Mouse (Mus musculus): ENCODE results near the gene Lrrc36. TPM values are rescaled to one million over a fixed set of nuclear protein-coding genes. Genes with fewer than 3 reads are reported as not detected.
A peak's percentile ranks its signal among the peaks of the same experiment; 100 is the strongest.

Lrrc36 gene
- polyA plus RNA-seq, 1 experiment from 2014 or later = 1.6 TPM

GRCm38 (mm10) chr8:105409947-105410346 lies 3.4 kb upstream of the Lrrc36 start:
- Histone ChIP-seq H3K27me3 (ENCODE audit: control insufficient read depth, insufficient read depth, low read depth, low read length) (peaks cover 10% of the 10 kb centered on the region), H3K4me3 (ENCODE audit: low read length) (no peak overlapping the region), H3K9ac (ENCODE audit: low read length) (no peak overlapping the region), H3K36me3 (ENCODE audit: control insufficient read depth, insufficient read depth, low read length) (no peaks in the 10 kb centered on the region), H3K4me1 (replicated peaks; ENCODE audit: control insufficient read depth, insufficient read depth, low read length) (peaks cover 19% of the 10 kb centered on the region), H3K4me2 (ENCODE audit: low read depth, low read length) (no peak overlapping the region), H3K27ac (ENCODE audit: low read length) (no peak overlapping the region), H3K9me3 (ENCODE audit: control insufficient read depth, low read length) (no peaks in the 10 kb centered on the region)
- WGBS = 80% methylated on average over 6 of the region's 6 CpGs
- ATAC-seq (ENCODE audit: low read depth) = no peak

- Histone ChIP-seq H3K4me2 (ENCODE audit: low read depth, low read length) (no peak overlapping the region), H3K9me3 (ENCODE audit: control insufficient read depth, low read length) (no peaks in the 10 kb centered on the region), H3K4me3 (ENCODE audit: low read length) (no peak overlapping the region), H3K27me3 (ENCODE audit: control insufficient read depth, insufficient read depth, low read depth, low read length) (no peaks in the 10 kb centered on the region; the same call in 1 of the 2 replicates), H3K27ac (ENCODE audit: low read length) (peak overlapping the region; percentile 84), H3K36me3 (ENCODE audit: control insufficient read depth, insufficient read depth, low read length) (no peaks in the 10 kb centered on the region), H3K4me1 (replicated peaks; ENCODE audit: control insufficient read depth, insufficient read depth, low read length) (peaks cover under 1% of the 10 kb centered on the region; the same call in 1 of the 2 replicates), H3K9ac (ENCODE audit: low read length) (no peak overlapping the region)
- WGBS = 70% methylated on average over 2 of the region's 2 CpGs
- no peak for ATAC-seq (ENCODE audit: low read depth)
These were observed 5.6 kb downstream of the Lrrc36 start for GRCm38 (mm10) chr8:105418992-105419391.

GRCm38 (mm10) chr8:105419800-105420199 lies 6.4 kb downstream of the Lrrc36 start:
- peak; percentile 92 for ATAC-seq (ENCODE audit: low read depth)
- no peaks in the 10 kb centered on the region for H3K27me3 ChIP-seq (ENCODE audit: control insufficient read depth, insufficient read depth, low read depth, low read length)
- H3K36me3 ChIP-seq (ENCODE audit: control insufficient read depth, insufficient read depth, low read length) = no peaks in the 10 kb centered on the region
- H3K9me3 ChIP-seq (ENCODE audit: control insufficient read depth, low read length) = no peaks in the 10 kb centered on the region
- no peak overlapping the region for H3K9ac ChIP-seq (ENCODE audit: low read length)
- 44% methylated on average over 4 of the region's 4 CpGs for WGBS
- H3K27ac ChIP-seq (ENCODE audit: low read length) = peak overlapping the region; percentile 84
- H3K4me2 ChIP-seq (ENCODE audit: low read depth, low read length) = no peak overlapping the region
- no peaks in the 10 kb centered on the region for H3K4me1 ChIP-seq (replicated peaks; ENCODE audit: control insufficient read depth, insufficient read depth, low read length)
- H3K4me3 ChIP-seq (ENCODE audit: low read length) = no peak overlapping the region

- no peaks in the 10 kb centered on the region for H3K36me3 ChIP-seq (ENCODE audit: control insufficient read depth, insufficient read depth, low read length)
- no peak overlapping the region for H3K27ac ChIP-seq (ENCODE audit: low read length)
- no peak for ATAC-seq (ENCODE audit: low read depth)
- H3K9me3 ChIP-seq (ENCODE audit: control insufficient read depth, low read length) = no peaks in the 10 kb centered on the region
- no peak overlapping the region for H3K4me3 ChIP-seq (ENCODE audit: low read length)
- H3K27me3 ChIP-seq (ENCODE audit: control insufficient read depth, insufficient read depth, low read depth, low read length) = no peaks in the 10 kb centered on the region
- H3K4me1 ChIP-seq (replicated peaks; ENCODE audit: control insufficient read depth, insufficient read depth, low read length) = peaks cover 3% of the 10 kb centered on the region; the same call in 1 of the 2 replicates
- 64% methylated on average over 1 of the region's 1 CpGs for WGBS
- no peak overlapping the region for H3K9ac ChIP-seq (ENCODE audit: low read length)
- no peak overlapping the region for H3K4me2 ChIP-seq (ENCODE audit: low read depth, low read length)
These were observed 8.6 kb downstream of the Lrrc36 start for GRCm38 (mm10) chr8:105422006-105422405.

- ATAC-seq (ENCODE audit: low read depth) = no peak
- WGBS = 42% methylated on average over 6 of the region's 6 CpGs
- Histone ChIP-seq H3K4me1 (replicated peaks; ENCODE audit: control insufficient read depth, insufficient read depth, low read length) (peaks cover 7% of the 10 kb centered on the region; the same call in 1 of the 2 replicates), H3K9ac (ENCODE audit: low read length) (no peak overlapping the region), H3K4me2 (ENCODE audit: low read depth, low read length) (no peak overlapping the region), H3K27ac (ENCODE audit: low read length) (no peak overlapping the region), H3K9me3 (ENCODE audit: control insufficient read depth, low read length) (no peaks in the 10 kb centered on the region), H3K27me3 (ENCODE audit: control insufficient read depth, insufficient read depth, low read depth, low read length) (no peaks in the 10 kb centered on the region), H3K4me3 (ENCODE audit: low read length) (no peak overlapping the region), H3K36me3 (ENCODE audit: control insufficient read depth, insufficient read depth, low read length) (no peaks in the 10 kb centered on the region)
These were observed 13.5 kb downstream of the Lrrc36 start for GRCm38 (mm10) chr8:105426878-105427277.

GRCm38 (mm10) chr8:105431743-105432515 lies 18.6 kb downstream of the Lrrc36 start:
- Histone ChIP-seq H3K9me3 (ENCODE audit: control insufficient read depth, low read length) (no peaks in the 10 kb centered on the region), H3K27ac (ENCODE audit: low read length) (no peak overlapping the region), H3K9ac (ENCODE audit: low read length) (no peak overlapping the region), H3K36me3 (ENCODE audit: control insufficient read depth, insufficient read depth, low read length) (no peaks in the 10 kb centered on the region), H3K4me2 (ENCODE audit: low read depth, low read length) (no peak overlapping the region), H3K4me3 (ENCODE audit: low read length) (no peak overlapping the region), H3K27me3 (ENCODE audit: control insufficient read depth, insufficient read depth, low read depth, low read length) (no peaks in the 10 kb centered on the region), H3K4me1 (replicated peaks; ENCODE audit: control insufficient read depth, insufficient read depth, low read length) (peaks cover 14% of the 10 kb centered on the region; the same call in 1 of the 2 replicates)
- ATAC-seq (ENCODE audit: low read depth) = no peak
- WGBS = 70% methylated on average over 7 of the region's 7 CpGs

- Histone ChIP-seq H3K9ac (ENCODE audit: low read length) (no peak overlapping the region), H3K4me1 (replicated peaks; ENCODE audit: control insufficient read depth, insufficient read depth, low read length) (peaks cover 9% of the 10 kb centered on the region; the same call in 1 of the 2 replicates), H3K27me3 (ENCODE audit: control insufficient read depth, insufficient read depth, low read depth, low read length) (no peaks in the 10 kb centered on the region), H3K27ac (ENCODE audit: low read length) (no peak overlapping the region), H3K9me3 (ENCODE audit: control insufficient read depth, low read length) (no peaks in the 10 kb centered on the region), H3K36me3 (ENCODE audit: control insufficient read depth, insufficient read depth, low read length) (no peaks in the 10 kb centered on the region), H3K4me2 (ENCODE audit: low read depth, low read length) (no peak overlapping the region), H3K4me3 (ENCODE audit: low read length) (no peak overlapping the region)
- WGBS = 44% methylated on average over 6 of the region's 6 CpGs
- ATAC-seq (ENCODE audit: low read depth) = no peak
These were observed 19.6 kb downstream of the Lrrc36 start for GRCm38 (mm10) chr8:105433021-105433420.

GRCm38 (mm10) chr8:105433511-105433910 lies 20.1 kb downstream of the Lrrc36 start:
- H3K4me2 ChIP-seq (ENCODE audit: low read depth, low read length) = no peak overlapping the region
- ATAC-seq (ENCODE audit: low read depth) = no peak
- H3K9me3 ChIP-seq (ENCODE audit: control insufficient read depth, low read length) = no peaks in the 10 kb centered on the region
- H3K27me3 ChIP-seq (ENCODE audit: control insufficient read depth, insufficient read depth, low read depth, low read length) = no peaks in the 10 kb centered on the region
- 44% methylated on average over 5 of the region's 5 CpGs for WGBS
- no peak overlapping the region for H3K9ac ChIP-seq (ENCODE audit: low read length)
- H3K27ac ChIP-seq (ENCODE audit: low read length) = no peak overlapping the region
- no peaks in the 10 kb centered on the region for H3K36me3 ChIP-seq (ENCODE audit: control insufficient read depth, insufficient read depth, low read length)
- no peak overlapping the region for H3K4me3 ChIP-seq (ENCODE audit: low read length)
- peaks cover 9% of the 10 kb centered on the region; the same call in 1 of the 2 replicates for H3K4me1 ChIP-seq (replicated peaks; ENCODE audit: control insufficient read depth, insufficient read depth, low read length)

GRCm38 (mm10) chr8:105434136-105434535 lies 20.8 kb downstream of the Lrrc36 start:
- 51% methylated on average over 5 of the region's 5 CpGs for WGBS
- no peak for ATAC-seq (ENCODE audit: low read depth)
- H3K27ac ChIP-seq (ENCODE audit: low read length) = no peak overlapping the region
- no peaks in the 10 kb centered on the region for H3K9me3 ChIP-seq (ENCODE audit: control insufficient read depth, low read length)
- H3K36me3 ChIP-seq (ENCODE audit: control insufficient read depth, insufficient read depth, low read length) = no peaks in the 10 kb centered on the region
- H3K9ac ChIP-seq (ENCODE audit: low read length) = no peak overlapping the region
- H3K4me2 ChIP-seq (ENCODE audit: low read depth, low read length) = no peak overlapping the region
- H3K27me3 ChIP-seq (ENCODE audit: control insufficient read depth, insufficient read depth, low read depth, low read length) = no peaks in the 10 kb centered on the region
- H3K4me1 ChIP-seq (replicated peaks; ENCODE audit: control insufficient read depth, insufficient read depth, low read length) = peaks cover 9% of the 10 kb centered on the region; the same call in 1 of the 2 replicates
- H3K4me3 ChIP-seq (ENCODE audit: low read length) = no peak overlapping the region

All from lung, embryonic 16.5 days (tissue).